20 mouse cellular contexts compared by ENCODE assay signal in the genomic region with DNA sequence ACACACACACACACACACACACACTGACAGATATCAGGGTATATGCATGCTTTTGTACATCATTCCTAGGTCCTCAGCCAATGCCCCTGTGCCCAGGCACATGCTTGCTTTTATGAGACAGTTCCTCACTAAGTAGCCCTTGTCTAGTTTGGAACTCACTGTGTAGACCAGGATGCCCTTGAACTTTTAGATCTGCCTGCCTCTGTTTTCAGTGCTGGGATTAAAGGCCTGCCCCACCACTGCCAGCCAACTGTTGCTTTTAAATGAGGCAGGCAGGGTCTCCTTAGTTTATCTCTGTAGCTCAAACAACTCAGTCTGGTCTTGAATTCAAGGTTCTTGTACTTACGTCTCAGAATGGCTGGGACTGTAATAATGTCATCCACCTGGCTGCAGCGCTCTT. TPM values are rescaled to one million over a fixed set of nuclear protein-coding genes. Genes with fewer than 3 reads are reported as not detected.
DNase-seq lines count a peak whose midpoint lies in the region; ATAC-seq and TF ChIP-seq lines count a peak whose summit lies in the region.
"Had no signal": no experiment of that assay in that cellular context is flagged by ENCODE, and none has a peak within 500 bp of the region (broad histone marks: within the 10 kb centered on the region; RNA-seq: fewer than 3 reads in every experiment).

No protein-coding gene starts in this region.

- 94% methylated on average over 2 of the region's 2 CpGs for WGBS in embryonic facial prominence, embryonic 15.5 days
- 92% methylated on average over 2 of the region's 2 CpGs for WGBS in embryonic facial prominence, embryonic 10.5 days
- whole genome bisulfite sequencing in forebrain, postnatal 0 days, result 90% methylated on average over 2 of the region's 2 CpGs

- no peak for TF ChIP-seq CTCF in layer of hippocampus, adult 2 months (conservative IDR thresholded peaks at IDR 0.05)
- TF ChIP-seq CTCF in ES-Bruce4 (IDR thresholded peaks at IDR 0.05; ENCODE audit: low read depth, low read length), result no peak
- TF ChIP-seq CTCF in forebrain, postnatal 0 days (IDR thresholded peaks at IDR 0.05; ENCODE audit: low read depth), result no peak

- H3K27ac ChIP-seq in embryonic facial prominence, embryonic 15.5 days (replicated peaks), result 0 out of 2 replicates have a peak overlapping the region, but pooled peaks have one; percentile 11
- H3K27ac ChIP-seq in embryonic facial prominence, embryonic 10.5 days (replicated peaks), result no peak overlapping the region
- H3K27ac ChIP-seq in layer of hippocampus, adult 2 months, result peak overlapping the region; percentile 36; the same call in 1 of the 2 replicates
- 0 out of 2 replicates have a peak overlapping the region, but pooled peaks have one; percentile 1 for H3K27ac ChIP-seq in ES-Bruce4 (ENCODE audit: insufficient read depth, low read length)
- no peak overlapping the region for H3K27ac ChIP-seq in forebrain, postnatal 0 days (ENCODE audit: low read depth, low read length)
- H3K27ac ChIP-seq: embryonic facial prominence, embryonic 13.5 days; forebrain, embryonic 13.5 days; forebrain, embryonic 15.5 days had no signal

- H3K4me3 ChIP-seq in embryonic facial prominence, embryonic 15.5 days (replicated peaks), result no peak overlapping the region
- no peak overlapping the region for H3K4me3 ChIP-seq in embryonic facial prominence, embryonic 10.5 days
- no peak overlapping the region for H3K4me3 ChIP-seq in layer of hippocampus, adult 2 months
- H3K4me3 ChIP-seq in ES-Bruce4 (ENCODE audit: low read depth, low read length), result no peak overlapping the region
- no peak overlapping the region for H3K4me3 ChIP-seq in forebrain, postnatal 0 days (ENCODE audit: low read depth, low read length)
- H3K4me3 ChIP-seq: embryonic facial prominence, embryonic 13.5 days; forebrain, embryonic 13.5 days; forebrain, embryonic 15.5 days had no signal

- no peak overlapping the region for H3K9ac ChIP-seq in embryonic facial prominence, embryonic 15.5 days
- H3K9ac ChIP-seq in ES-Bruce4 (ENCODE audit: low read depth, poor library complexity, severe bottlenecking), result no peak overlapping the region
- H3K9ac ChIP-seq in forebrain, postnatal 0 days, result no peak overlapping the region
- H3K9ac ChIP-seq: embryonic facial prominence, embryonic 13.5 days; forebrain, embryonic 13.5 days; forebrain, embryonic 15.5 days had no signal

- peak; percentile 67 for DNase-seq in adrenal gland, adult 2 months
- DNase-seq in adrenal gland, postnatal 25 days, result no peak
- DNase-seq in embryonic facial prominence, embryonic 10.5 days (ENCODE audit: low spot score), result no peak
- DNase-seq in layer of hippocampus, adult 2 months (ENCODE audit: low spot score in 2 of 2), result no peak
- no peak for DNase-seq in layer of hippocampus, postnatal 14 days (ENCODE audit: low spot score in 2 of 2)
- DNase-seq in forebrain, postnatal 0 days, result no peak
- DNase-seq: adrenal gland, postnatal 10 days; cerebellum, adult 11-12 months; cerebellum, adult 2 months; cerebellum, adult 9-10 months; cerebellum, postnatal 10 days; cerebellum, postnatal 25 days had no signal

- peaks cover 58% of the 10 kb centered on the region for H3K4me1 ChIP-seq in embryonic facial prominence, embryonic 15.5 days
- H3K4me1 ChIP-seq in embryonic facial prominence, embryonic 10.5 days, result peaks cover 55% of the 10 kb centered on the region
- H3K4me1 ChIP-seq in ES-Bruce4 (ENCODE audit: control insufficient read depth, insufficient read depth, low read length), result no peaks in the 10 kb centered on the region
- peaks cover 37% of the 10 kb centered on the region for H3K4me1 ChIP-seq in forebrain, postnatal 0 days (ENCODE audit: insufficient read depth)

- H3K27me3 ChIP-seq in embryonic facial prominence, embryonic 15.5 days, result no peaks in the 10 kb centered on the region
- H3K27me3 ChIP-seq in embryonic facial prominence, embryonic 10.5 days (replicated peaks; ENCODE audit: low read depth, poor library complexity, severe bottlenecking), result no peaks in the 10 kb centered on the region
- H3K27me3 ChIP-seq in ES-Bruce4 (ENCODE audit: control insufficient read depth, insufficient read depth, low read length, poor library complexity, severe bottlenecking), result no peaks in the 10 kb centered on the region
- H3K27me3 ChIP-seq in forebrain, postnatal 0 days (ENCODE audit: insufficient read depth, low read length), result no peaks in the 10 kb centered on the region
- H3K27me3 ChIP-seq: embryonic facial prominence, embryonic 13.5 days; forebrain, embryonic 13.5 days; forebrain, embryonic 15.5 days; Patski had no signal

- H3K36me3 ChIP-seq in embryonic facial prominence, embryonic 15.5 days, result peaks cover 23% of the 10 kb centered on the region; the same call in 1 of the 2 replicates
- peaks cover 98% of the 10 kb centered on the region for H3K36me3 ChIP-seq in embryonic facial prominence, embryonic 10.5 days (replicated peaks)
- H3K36me3 ChIP-seq in ES-Bruce4 (ENCODE audit: control insufficient read depth, insufficient read depth, low read length, poor library complexity, severe bottlenecking), result peaks cover 12% of the 10 kb centered on the region
- peaks cover 25% of the 10 kb centered on the region for H3K36me3 ChIP-seq in forebrain, postnatal 0 days (ENCODE audit: insufficient read depth)
- H3K36me3 ChIP-seq: G1E had no signal

- TF ChIP-seq POLR2A in ES-Bruce4 (IDR thresholded peaks at IDR 0.05; ENCODE audit: insufficient read depth, low read length), result no peak

- ATAC-seq in embryonic facial prominence, embryonic 15.5 days (ENCODE audit: insufficient number of reproducible peaks, low FRiP score, low TSS enrichment, low read depth), result no peak
- ATAC-seq in forebrain, postnatal 0 days, result no peak
- ATAC-seq: activated CD4-positive, CD25-positive, alpha-beta regulatory T cell, adult 4 months; forebrain, embryonic 13.5 days; forebrain, embryonic 15.5 days; Patski had no signal

- TF ChIP-seq EP300 in ES-Bruce4 (IDR thresholded peaks at IDR 0.05; ENCODE audit: insufficient read depth, low read depth, low read length), result no peak

- no peak overlapping the region for H3K4me2 ChIP-seq in embryonic facial prominence, embryonic 15.5 days (replicated peaks)
- H3K4me2 ChIP-seq in forebrain, postnatal 0 days (ENCODE audit: low read depth), result no peak overlapping the region
- H3K4me2 ChIP-seq: embryonic facial prominence, embryonic 13.5 days; forebrain, embryonic 13.5 days; forebrain, embryonic 15.5 days had no signal

- no peaks in the 10 kb centered on the region for H3K9me3 ChIP-seq in embryonic facial prominence, embryonic 15.5 days (replicated peaks)
- no peaks in the 10 kb centered on the region for H3K9me3 ChIP-seq in embryonic facial prominence, embryonic 10.5 days
- no peaks in the 10 kb centered on the region for H3K9me3 ChIP-seq in ES-Bruce4 (replicated peaks; ENCODE audit: control insufficient read depth, insufficient read depth, low read length, poor library complexity, severe bottlenecking)
- H3K9me3 ChIP-seq in forebrain, postnatal 0 days (ENCODE audit: low read length), result no peaks in the 10 kb centered on the region
- H3K9me3 ChIP-seq: embryonic facial prominence, embryonic 13.5 days; forebrain, embryonic 13.5 days; forebrain, embryonic 15.5 days; G1E had no signal

RNA-seq across cellular contexts. Expression of a gene that starts 8.3 kb away (rescaled TPM):
- total RNA-seq in adrenal gland, adult 2 months (2021), result 100 to 1,000 TPM in 1 of 2 experiments, 10 to 100 TPM in 1; 97.5 to 127 TPM
- polyA plus RNA-seq in adrenal gland, adult 2 months (2012; rRNA removed), result 44.9 and 46.6 TPM in 2 replicates
- 121 and 138 TPM in 2 replicates for total RNA-seq in adrenal gland, postnatal 25 days (2021)
- 34.4 and 41.3 TPM in 2 replicates for polyA plus RNA-seq in embryonic facial prominence, embryonic 15.5 days (2015; fragmentation: Nextera tagmentation; extraction: Ambion mirVana)
- polyA plus RNA-seq in embryonic facial prominence, embryonic 10.5 days (2016; fragmentation: Nextera tagmentation; extraction: Ambion mirVana), result 37.6 and 41.4 TPM in 2 replicates
- 100 to 1,000 TPM; 134 to 145 TPM for total RNA-seq in layer of hippocampus, adult 2 months (2021)
- 100 to 1,000 TPM; 230 to 243 TPM for total RNA-seq in layer of hippocampus, postnatal 14 days (2021)
- 289 and 308 TPM in 2 replicates for polyA plus RNA-seq in ES-Bruce4 (2011; ENCODE audit: insufficient read depth, insufficient read length, low read depth, missing spikeins)
- 201 and 241 TPM in 2 replicates for total RNA-seq in forebrain, postnatal 0 days (2014; rRNA removed)
- polyA plus RNA-seq in forebrain, postnatal 0 days (2015; fragmentation: Nextera tagmentation; extraction: Ambion mirVana), result 11.9 and 21.3 TPM in 2 replicates

Comparison
In these comparisons a context has a peak if more than half of its experiments do, and no peak if none do; other contexts are left out.
1. H3K27ac ChIP-seq: peak in embryonic facial prominence, embryonic 15.5 days (single experiment), layer of hippocampus, adult 2 months (single experiment) and ES-Bruce4 (single experiment); none in embryonic facial prominence, embryonic 10.5 days (single experiment) and forebrain, postnatal 0 days (single experiment).